Mouse (Mus musculus): ENCODE results near the gene Acvr1.

Gene Acvr1

DNA sequence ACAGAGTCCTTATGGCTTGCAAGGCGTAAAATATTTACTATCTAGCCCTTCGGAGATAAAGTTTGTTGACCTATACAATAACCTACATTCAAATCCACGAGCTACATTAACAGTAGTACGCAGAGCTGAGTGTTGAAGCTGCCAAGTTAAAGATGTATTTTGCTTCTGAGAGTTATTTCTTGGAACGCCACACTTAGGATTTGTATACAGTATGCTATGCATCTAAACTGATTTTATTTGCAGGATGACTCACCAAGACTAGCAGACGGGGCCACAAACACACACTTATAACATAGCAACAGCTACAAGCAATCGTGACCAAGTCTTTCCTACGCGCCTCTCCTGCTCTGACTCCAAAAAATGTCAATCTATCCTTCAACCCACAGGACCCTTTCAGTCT lies 46.2 kb downstream of the Acvr1 start:
- no peak for DNase-seq (ENCODE audit: low read depth, low spot score)

DNA sequence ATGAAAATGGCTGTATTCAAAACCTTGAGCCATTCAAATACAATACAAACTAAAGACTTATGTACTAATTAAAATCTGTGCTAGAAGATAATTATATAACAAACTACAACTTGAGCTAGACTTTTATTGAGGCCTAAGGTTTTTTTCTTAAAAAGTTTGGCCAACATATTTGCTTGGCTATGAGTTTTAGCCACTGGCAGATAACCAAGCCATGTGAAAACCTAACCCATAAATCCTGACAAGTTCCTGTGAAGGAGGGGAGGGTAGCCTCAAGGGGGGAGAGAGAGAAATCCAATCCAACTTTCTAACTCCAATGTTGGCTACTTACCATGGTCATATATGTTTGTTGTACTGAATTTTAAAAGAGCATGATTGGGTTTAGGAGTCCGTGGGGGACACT lies 48.4 kb downstream of the Acvr1 start:
- DNase-seq (ENCODE audit: low read depth, low spot score): no peak

DNA sequence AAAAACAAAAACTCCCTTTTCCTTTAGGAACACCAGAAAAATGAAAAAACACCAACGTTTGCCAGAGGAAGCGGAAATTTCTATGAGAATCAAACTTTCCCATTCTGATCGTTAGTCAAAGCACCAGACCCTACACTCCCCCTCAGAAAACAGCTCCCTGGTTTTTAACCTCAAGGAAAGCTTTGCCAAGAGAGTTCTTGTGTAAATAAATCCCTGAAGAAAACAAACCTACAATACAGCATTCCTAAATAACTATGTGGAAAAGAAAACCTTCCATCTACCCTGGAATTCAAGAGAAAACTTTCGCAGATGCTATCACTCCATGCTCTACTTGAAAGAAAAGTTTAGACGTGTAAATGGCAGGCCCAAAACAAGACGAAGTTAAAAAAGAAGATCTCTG lies 50.0 kb downstream of the Acvr1 start:
- DNase-seq (ENCODE audit: low read depth, low spot score): no peak

DNA sequence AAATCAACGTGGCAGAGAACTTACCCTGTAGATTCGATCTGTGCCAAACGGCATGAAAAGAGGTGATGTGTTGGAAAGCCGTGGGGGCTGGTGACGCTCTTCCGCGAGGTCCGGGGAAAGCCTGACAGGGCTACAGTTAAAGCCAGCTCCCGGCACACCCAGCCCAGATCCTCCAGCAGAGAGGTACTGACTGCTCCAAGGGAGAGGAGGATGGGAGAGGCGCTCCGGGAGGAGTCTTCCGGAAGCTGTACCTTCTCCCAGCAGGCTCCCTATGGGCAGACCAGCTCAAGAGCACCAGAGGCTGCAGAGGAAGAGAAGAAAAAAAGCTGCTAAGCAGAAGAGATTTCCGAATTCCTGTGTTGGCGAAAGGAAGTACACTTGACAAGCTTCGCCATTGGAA lies 51.0 kb downstream of the Acvr1 start:
- DNase-seq (ENCODE audit: low read depth, low spot score): no peak

DNA sequence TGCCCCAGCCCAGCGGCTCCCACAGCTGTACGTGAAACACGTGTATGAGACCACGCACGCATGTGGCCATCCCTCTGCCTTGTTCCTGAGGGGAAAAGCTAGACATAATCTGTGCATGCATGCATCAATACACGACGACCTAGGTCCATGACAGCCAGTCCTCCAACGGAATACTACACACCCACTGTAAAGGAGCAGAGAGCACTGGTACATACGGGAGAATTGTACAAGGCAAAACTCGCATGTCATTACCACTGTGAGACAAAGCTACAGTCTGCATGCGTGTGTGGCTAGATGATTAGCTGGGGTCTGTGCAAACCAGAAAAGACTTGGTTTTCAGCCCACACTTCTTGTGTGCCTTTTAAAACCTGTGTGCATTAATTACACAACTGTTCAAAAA lies 52.5 kb downstream of the Acvr1 start:
- DNase-seq (ENCODE audit: low read depth, low spot score): no peak

DNA sequence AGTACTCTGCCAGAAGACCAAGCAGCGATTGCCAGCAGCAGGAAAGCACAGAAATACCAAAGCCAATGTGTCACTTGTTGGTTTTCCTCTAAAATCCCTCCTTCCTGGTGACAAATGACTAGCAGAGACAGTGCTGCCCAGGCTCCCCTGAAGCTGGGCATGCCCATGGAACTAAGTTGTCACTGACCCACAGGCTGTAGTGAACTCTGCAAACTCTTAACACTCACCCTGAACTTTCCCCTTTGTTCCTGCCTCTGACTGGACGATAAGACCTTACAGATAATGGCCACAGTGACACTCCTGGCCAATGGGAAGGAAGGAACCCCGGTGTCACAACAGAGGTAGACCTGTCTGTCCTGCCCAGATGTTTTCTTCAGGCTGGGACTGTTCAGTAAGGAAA lies 53.7 kb downstream of the Acvr1 start:
- DNase-seq (ENCODE audit: low read depth, low spot score): no peak

DNA sequence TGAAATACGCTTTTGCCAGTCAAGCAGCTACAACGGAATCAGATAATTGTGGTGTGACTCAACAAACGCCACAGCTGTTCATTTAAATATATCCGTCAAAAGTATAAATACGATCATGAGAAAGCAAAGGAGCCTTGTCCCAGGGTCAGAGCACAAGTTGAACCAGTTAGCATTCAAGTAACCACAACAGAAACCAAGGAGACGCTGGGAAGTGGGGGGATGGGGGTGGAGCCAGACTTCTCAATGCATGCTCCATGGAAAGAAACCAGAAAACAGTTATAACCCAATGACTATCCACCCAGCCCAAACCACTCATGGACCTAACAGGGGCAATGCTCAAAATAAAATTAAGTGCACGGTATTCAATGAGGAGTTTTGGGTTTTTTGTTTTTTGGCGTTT lies 56.8 kb downstream of the Acvr1 start:
- no peak for DNase-seq (ENCODE audit: low read depth, low spot score)

DNA sequence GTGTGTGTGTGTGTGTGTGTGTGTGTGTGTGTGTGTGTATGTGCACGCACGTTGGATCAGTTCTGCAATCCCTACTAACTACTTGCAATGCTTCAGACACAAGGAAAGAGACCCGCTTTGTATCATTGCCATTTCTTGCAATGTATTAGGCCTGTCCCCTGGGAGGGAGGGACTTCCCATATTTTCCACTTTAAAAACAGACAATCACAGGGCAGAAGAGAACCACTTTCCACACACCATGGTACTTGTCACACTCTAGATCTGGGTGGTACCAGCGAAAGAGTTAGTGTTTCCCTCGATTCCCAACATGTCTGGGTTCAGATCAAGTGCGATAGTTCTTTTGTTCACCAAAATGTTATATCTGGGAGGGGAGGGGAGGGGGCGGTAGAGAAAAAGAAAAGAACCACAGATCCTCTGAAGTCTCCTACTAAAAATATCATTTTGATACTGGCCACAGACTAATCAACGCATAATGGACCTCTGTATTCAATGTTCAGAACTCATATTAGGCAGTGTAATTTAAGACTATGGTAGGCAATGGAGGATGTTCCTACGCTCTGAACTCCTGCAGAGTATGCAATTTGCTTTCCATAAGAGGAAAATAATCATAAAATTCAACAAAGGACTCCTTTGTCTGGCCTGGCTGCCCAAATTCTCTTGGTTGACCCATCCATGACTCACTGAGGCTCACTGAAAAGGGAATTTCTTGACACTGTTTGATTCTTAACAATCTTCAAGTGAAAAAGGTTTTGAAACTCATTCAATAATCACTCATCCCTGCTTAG lies 61.5 kb downstream of the Acvr1 start:
- DNase-seq (ENCODE audit: low read depth, low spot score): no peak

DNA sequence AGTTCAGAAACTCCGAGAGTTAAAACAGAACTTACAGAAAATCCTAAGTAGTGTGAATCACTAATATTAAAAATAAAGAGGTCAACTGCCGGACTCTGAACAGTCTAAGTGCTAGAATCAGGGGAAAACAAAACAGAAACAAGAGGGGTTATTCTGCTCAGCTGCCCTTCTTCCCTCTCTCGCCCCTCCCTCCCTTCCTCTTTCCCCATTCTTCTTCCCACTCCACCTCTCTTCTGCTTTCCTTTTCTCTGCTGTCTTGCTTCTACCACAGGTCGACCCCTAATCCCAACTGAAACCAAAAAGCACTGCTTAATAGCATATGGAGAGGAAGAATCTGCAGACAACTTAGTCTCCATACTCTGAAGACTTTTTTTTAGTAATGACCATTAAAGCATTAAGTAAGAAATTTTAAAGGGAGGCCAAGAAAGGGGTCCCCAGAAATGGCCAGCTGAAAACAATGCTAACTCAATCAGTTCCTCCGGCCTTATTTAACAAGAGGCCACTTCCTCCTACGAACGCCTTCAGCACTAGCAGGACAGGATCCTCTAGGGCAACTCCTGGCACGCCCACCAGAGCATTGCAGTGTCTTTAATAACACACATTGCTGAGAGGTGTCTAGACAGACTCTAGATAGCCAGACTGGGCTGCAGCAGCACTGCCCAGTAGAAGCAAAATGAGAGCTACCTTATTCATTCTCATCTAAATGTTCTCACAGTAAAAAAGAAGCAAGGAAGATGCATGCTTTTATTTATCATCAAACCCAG lies 70.1 kb downstream of the Acvr1 start:
- no peak for DNase-seq (ENCODE audit: low read depth, low spot score)

DNA sequence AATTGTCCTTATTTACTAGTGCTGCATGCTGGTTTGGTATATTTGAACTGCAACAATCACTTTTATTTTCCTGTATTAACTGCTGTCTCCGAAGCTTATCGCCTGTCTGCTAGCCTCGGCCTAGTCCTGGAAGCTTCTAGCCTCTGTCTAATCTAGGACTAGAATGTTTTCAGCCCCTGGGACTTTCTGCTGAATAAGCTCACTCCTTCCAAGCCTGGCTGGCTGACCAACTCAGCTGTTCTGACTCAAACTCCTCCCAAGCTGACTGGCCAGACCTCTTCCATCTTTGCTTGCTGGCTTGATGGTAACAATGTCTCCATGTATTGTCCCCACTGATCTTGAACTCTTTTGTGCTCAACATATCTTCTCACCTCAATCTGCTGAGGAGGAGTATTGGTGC lies 71.7 kb downstream of the Acvr1 start:
- no peak for DNase-seq (ENCODE audit: low read depth, low spot score)

DNA sequence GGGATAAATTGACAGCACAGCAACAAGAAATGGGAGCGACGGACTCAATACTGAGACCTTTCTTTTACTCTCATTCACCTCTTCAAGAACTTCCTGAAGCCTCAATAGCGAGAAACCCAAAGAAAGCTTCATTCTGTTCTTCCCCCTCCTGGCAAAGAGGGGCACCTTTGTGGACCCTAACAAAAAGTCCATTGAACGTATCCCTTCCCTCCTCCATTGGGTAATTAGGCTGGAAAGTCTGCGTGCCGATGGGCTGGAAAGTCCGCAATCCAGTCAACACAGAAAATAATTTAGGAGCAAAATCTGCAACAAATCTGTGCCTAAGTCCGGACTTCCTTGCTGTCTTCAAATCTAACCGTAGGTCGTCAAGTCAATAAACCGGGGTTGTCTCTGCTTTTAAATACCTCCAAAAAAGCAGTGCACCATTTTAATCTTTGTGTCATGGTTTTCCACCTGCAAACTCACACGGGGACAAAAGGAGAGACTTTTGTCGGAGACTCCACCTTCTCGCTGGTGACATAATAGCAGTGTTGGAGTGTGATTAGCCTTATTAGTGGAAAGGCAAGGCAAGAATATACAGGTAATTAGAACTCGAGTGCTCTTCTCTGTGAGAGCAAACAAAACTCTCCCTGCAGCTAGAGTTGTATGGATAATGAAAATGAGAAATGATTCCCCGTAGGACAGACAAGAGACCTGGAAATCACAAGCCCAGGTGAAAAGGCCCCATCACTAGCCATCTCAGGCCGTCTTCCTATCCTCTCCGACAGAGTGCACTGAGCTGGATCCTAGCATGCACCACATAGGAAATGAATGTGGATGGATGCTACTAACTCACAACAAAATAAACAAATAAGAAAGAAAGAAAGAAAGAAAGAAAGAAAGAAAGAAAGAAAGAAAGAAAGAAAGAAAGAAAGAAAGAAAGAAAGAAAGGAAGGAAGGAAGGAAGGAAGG lies 73.0 kb downstream of the Acvr1 start:
- DNase-seq (ENCODE audit: low read depth, low spot score): no peak

DNA sequence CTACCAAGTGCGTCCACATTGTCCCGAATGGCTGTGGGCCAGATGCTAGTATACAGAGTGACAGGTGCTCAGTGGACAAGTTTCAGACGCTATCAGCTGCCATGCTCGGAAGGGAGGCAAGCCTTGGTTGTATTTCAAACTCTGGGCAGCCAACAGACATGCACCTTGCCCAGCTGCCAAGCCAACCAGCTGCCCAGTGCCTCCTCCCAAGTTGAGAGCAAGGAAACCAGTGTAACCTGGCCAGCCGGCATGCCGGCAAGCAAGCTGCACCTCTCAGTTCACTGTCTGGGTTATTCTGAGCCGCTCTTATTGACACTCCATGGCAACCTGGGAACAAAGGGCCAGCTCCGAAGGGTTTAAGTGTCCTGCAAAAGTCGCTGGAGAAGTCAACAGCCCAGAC lies 77.7 kb downstream of the Acvr1 start:
- DNase-seq (ENCODE audit: low read depth, low spot score): no peak

DNA sequence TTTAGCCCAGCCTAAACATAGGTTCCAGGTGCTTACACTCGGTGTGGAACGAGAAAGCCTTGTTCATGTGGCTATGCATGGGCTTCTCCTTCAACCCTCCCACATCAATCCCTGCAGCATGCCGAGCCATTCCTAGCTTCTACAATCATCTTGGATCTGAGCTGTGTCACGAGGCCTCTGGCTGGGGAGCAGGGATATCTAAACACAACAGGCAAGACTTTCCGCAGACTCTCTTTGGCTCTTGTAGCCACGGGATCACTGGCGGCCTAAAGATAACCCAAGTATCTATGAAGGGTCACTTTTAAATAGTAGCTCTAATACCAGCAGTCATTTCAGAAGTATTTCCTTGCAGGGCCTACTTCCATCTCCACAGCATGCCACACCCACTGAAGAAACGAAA lies 78.6 kb downstream of the Acvr1 start:
- no peak for DNase-seq (ENCODE audit: low read depth, low spot score)

DNA sequence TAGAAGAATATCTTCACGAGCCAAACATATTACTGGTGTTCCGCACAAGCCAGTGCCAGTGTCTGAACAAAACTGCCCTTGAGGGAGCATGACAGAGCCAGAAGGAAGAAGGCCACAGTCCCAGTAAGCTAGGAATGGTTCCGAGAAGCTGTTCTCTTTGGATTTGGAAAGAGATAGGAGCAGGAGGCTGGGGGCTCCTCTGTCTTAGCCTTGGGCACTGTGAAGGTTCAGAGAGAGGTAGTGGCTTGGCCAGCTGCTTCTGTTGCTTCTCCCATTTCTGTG lies 79.7 kb downstream of the Acvr1 start:
- DNase-seq (ENCODE audit: low read depth, low spot score): no peak

DNA sequence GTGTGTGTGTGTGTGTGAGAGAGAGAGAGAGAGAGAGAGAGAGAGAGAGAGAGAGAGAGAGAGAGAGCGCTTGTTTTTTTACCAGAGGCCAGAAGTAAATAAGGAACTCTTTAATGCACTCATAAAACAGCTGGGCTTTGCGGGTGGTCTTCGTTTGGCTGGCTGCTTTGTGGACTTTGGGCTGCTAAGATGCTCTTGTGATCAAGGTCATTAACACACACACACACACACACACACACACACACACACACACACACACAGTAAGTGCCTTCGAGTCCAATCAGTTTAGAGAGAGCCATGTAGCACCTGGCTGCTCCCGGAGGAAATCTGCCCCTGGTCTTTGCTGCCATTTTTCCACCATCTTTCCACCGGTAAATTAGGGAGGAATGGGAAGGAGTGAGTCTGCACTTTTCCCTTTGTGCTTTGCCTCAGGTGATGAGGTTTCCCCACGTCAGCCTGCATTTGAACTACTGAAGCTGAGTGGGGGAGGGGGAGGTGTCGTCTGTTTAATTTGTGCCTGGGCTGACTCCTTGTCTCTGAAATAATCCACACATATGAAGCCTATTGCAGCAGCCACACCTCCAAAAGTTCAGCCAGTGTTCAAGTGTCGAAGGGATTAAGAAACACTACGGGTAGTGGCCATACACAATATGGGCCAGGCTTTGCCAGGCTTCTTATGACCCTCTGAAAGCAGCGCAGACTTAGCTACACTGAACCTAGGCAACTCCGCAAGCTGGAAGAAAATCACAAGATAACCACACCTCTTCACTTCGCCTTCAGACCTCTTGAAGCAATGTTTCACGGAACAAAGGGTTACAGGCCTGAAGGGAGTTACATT lies 80.3 kb downstream of the Acvr1 start:
- no peak for DNase-seq (ENCODE audit: low read depth, low spot score)

DNA sequence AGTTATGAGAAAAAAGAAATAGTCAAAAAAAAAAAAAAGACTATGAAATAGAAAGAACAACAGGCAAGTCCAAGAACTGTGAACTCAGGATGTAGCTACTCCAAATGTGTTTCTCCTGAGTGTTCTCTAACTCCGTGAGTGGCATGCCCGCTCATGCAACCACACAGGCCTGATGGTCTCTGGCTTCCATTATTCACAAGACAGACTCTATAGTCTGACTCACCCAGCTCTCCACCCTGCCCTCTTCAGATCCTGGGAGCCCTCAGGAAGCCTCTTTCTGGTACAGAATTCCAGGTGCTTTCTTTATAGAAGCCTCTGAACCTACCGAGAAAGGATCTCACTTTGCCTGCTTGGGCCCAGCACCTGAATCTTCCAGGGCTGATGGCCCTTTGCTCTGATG lies 81.3 kb downstream of the Acvr1 start:
- no peak for DNase-seq (ENCODE audit: low read depth, low spot score)

DNA sequence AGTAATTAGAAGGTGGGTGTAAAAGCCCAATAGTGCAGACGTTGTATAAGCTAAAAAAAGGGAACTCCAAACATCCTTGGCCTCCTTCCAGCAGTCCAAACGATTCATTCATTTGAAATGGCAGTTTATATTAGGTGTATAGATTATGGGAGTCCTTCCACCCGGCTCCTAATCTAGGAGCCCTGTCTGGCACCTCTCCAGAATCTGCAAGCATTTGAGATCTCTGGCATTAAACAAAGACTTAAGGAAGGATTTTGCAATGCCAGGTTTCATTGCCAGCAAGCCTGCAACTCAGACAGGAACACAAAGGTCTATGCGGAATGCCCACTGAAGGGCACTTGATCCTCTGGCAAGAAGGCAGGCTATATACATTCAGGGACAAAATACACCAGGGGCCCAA lies 81.8 kb downstream of the Acvr1 start:
- no peak for DNase-seq (ENCODE audit: low read depth, low spot score)

DNA sequence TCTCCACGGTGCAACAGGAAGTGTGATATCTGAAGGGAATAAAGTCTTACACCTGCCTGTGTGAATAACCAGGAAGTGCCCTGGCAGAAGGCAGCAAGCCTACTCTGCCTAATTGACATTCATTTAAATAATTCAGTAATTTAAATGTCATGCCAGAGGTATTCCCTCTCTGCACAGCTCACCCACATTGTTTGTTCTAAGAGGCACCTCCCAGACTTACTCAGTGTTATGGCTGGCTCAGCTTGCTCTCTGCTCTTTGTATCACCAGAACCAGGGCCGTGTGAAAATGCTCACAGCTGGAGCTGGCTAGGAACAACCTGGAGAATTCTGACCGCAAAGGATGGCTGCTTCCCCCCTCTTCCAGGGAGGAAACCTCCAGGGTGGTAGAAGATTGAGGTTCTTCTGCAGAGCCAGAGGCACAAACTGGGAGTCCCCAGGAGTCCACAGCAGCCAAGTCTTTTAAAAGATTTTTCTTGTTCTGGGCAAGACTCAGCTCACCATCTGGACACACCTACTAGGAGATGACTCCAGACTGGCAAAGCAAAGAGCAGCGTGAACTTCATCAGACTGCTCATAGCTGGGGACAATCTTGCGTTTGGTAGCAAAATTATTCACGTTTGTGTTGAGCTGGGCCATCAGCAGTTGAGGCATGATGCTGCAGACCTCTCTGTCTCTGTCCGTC lies 82.5 kb downstream of the Acvr1 start:
- no peak for DNase-seq (ENCODE audit: low read depth, low spot score)

DNA sequence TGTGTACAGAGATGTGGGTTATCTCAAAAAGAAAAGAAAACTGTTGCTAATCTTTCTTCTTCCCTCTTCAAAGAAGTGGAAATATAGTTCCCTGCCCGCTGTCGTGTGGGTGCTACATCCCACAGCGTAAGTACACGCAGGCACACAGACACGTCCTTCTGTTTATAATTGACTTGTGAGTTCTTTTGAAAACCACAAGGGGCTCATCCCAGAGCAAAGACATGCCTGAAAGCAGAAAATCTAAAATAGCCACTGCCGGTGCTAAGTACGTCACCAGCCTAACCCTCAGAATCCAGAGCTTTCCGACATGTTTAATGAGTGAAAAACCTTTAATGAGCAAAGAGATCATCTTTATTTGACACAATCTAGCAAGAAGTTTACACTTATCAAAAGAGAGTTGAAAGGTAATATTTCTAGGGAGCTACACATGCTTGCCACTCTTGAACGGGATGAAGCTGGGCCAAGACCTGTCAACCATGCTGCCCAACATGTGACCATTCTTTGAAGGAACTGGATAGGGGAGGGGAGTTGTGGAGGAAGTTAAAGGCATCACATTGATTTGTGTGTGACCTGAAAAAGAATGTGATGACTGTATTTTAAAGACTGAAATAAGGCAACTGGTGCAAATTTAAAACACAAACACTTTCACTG lies 85.4 kb downstream of the Acvr1 start:
- no peak for DNase-seq (ENCODE audit: low read depth, low spot score)

DNA sequence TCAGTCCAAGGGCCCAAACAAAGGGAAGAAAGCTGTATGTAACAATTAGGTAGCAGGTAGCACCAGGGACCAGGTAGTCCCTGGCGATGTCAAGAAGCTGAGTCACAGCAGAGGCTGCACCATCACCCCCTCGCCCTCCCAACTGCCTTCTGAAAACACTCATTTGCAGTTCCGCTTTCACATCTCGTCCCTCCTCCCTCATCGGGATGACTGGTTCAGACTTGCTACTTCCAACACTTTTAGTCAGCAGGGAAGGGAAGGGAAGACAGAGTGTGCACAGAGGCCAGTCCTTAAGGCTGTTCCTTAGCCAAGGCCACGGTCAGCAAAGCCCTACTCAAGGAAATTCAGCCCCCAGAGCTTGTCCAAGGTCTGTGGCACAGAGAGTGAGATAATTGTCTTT lies 86.2 kb downstream of the Acvr1 start:
- DNase-seq (ENCODE audit: low read depth, low spot score): no peak
